Mouse (Mus musculus) retina, embryonic 14.5 days (tissue): ENCODE measurements around the gene Ksr1.
"Not testable (repeated sequence)": the region's sequence is repeated elsewhere in the genome, so short reads cannot be mapped to it uniquely, and the experiment has no call there.

Experiments used
- DNase-seq: peaks from one replicate; pipeline ENCODE4 v3.0.0-alpha.2; 2015; ENCODE audit warnings: low spot score

Gene Ksr1

DNA sequence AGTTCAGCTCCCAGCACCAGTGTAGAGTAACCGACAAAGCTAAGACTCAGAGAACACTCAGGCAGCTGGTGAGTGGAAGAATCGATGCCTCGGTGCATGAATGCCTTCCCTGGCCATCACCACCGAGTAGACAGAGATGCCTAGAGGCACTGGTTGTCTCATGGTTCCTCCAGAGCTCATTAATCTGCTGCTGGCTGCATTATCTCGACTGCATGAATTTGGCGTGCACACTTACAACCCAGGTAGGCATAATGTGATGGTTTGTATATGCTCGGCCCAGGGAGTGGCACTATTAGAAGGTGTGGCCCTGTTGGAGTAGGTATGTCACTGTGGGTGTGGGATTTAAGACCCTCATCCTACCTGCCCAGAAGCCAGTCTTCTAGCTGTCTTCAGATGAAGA, 137.3 kb downstream of the Ksr1 start:
- DNase-seq, result no peak

- DNase-seq, result no peak
Observed at GRCm38 (mm10) chr11:79008007-79008775, 138.0 kb downstream of the Ksr1 start.

DNA sequence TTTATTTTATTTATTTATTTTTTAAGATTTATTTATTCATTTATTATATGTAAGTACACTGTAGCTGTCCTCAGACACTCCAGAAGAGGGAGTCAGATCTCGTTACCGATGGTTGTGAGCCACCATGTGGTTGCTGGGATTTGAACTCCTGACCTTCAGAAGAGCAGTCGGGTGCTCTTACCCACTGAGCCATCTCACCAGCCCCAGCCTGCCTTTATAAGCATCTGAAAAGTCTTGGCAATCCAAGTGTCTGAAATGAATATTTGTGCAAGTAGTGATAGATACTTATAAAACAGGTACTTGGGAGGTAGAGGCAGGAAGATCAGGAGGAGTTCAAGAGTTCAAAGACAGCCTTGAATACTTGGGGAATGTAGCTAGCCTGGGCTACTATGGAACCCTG, 138.9 kb downstream of the Ksr1 start:
- DNase-seq, result not testable (repeated sequence)

DNA sequence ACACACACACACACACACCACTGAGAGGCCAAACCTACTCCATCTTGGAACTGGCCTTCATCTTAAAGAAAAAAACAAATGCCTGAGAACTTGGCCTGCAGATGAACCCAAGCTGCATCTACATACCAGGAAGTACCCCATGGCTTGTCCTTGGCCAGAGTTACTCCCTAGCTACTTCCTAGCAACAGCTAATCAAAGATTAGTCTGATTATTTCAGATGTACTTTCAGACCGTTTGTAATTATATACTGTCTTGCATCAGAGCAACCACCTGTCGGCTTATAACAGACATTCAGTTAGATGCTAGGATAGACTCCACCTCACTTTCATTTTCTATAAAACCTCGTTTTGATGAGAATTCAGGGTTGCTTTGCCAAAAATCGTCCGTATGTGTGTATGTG, 139.8 kb downstream of the Ksr1 start:
- DNase-seq, result no peak

GRCm38 (mm10) chr11:79005578-79006394, 140.4 kb downstream of the Ksr1 start:
- no peak for DNase-seq

GRCm38 (mm10) chr11:79003769-79004638, 142.2 kb downstream of the Ksr1 start:
- DNase-seq, result no peak

- no peak for DNase-seq
Observed at GRCm38 (mm10) chr11:79003053-79003768, 143.0 kb downstream of the Ksr1 start.

- no peak for DNase-seq
Observed at GRCm38 (mm10) chr11:79002551-79002951, 143.7 kb downstream of the Ksr1 start.

GRCm38 (mm10) chr11:79001871-79002270, 144.3 kb downstream of the Ksr1 start:
- DNase-seq, result no peak

- DNase-seq, result no peak
Observed at GRCm38 (mm10) chr11:78999118-78999517, 147.1 kb downstream of the Ksr1 start.

GRCm38 (mm10) chr11:78990875-78991543, 155.2 kb downstream of the Ksr1 start:
- not testable (repeated sequence) for DNase-seq

GRCm38 (mm10) chr11:78990096-78990495, 156.1 kb downstream of the Ksr1 start:
- no peak for DNase-seq

GRCm38 (mm10) chr11:78989206-78989605, 157.0 kb downstream of the Ksr1 start:
- DNase-seq, result not testable (repeated sequence)

DNA sequence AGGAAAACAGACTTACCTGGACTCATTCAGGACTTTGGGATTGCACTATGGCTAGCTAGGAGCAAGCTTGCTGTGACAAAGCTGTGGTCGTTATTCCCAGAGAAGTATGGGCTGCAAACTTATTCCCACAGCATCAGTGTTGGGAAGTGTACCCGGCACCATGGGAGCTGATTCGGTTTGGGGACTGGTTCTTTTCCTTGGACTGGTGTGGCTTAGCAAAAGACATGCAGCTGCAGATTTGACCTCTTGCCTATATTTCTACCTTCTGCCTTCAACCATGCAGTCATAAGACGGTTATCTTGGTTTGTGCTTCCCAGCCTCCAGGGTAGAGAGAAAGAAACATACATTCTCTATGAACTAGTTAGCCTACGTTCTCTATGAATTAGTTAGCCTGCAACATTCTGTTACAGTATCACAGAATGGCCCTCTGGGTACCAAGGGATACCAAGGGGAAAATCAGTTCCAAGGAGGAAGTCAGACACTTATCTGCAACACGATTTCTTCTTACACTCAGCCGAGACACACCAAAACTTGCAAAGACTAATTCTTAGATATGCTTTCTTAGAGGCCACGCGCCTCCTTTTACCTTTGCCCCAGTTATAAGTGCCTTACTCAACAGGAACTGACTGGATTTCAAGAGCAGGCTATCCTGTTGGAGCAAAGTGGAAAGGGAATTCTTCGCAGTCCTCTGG, 159.8 kb downstream of the Ksr1 start:
- DNase-seq, result no peak

DNA sequence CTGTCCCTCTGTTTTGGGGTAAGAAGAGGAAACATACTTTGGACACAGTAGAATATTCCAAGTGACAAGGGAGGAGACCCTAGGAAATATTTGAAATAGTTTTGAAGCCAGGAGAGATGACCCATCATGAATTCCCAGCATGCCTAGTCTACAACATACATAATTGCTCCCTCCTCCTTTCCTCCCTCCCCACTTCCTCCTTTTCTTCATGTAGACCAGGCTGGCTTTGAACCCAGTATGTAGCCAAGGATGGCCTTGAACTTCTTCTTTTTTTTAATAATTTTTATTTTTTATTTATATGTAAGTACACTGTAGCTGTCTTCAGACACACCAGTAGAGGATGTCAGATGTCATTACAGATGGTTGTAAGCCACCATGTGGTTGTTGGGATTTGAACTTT, 160.7 kb downstream of the Ksr1 start:
- no peak for DNase-seq

GRCm38 (mm10) chr11:78984483-78985177, 161.6 kb downstream of the Ksr1 start, which contains the start of gene Lgals9:
Lgals9 (minus strand) TSS chr11:78984946.
- DNase-seq, result no peak

DNA sequence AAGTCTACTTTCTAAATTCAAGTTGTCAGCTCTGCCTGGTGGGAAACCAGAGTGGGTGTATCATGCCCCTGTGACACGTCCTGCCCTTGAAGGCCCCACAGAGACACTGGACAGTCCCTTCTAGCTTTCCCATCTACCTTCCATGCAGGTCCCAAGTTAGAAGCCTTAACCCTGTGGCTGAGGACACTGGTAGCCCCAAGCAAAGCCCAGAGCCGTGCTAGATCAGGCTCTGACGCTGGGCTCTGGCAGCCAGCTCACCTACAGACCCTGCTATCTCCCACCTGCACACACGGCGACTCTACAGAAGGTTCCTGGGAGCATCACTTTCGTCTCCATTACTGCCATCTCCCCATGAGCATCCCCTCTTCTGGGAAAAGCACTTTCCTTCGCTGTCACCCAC, 162.7 kb downstream of the Ksr1 start:
- DNase-seq, result no peak

DNA sequence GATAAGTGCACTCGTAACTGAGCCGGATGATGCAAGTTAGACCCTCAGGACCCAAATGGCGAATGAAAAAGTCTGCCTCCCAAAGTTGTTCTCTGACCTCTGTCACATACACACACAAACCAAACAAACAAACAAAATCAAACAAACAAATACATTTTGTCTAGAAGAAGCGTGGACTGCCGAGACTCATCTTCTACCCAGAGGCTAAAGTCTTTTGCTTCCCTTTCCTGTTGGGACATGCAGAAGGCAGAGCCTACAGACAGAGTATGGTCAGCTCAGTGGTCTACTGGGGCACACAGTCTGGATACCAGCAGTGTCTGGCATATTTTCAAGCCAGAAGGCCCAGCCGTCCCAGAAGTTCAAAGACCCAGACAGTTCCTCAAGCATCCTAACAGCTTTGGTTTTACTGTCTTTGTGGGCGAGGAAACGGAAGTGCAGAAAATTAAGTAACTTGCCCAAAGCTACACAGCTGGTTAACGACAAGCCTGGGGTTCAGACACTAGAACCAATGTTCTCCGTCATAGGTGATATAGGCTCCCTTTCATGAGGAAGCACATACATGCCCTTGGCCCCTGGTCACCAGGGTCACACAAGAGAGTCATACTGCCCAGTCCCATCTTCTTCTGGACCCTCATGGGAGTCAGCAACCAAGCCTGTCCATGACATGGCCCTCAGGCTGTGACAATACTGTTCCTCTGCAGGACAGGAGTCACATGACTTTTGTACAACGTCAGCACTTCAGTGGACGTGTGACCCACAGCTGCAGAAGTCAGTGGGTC, 163.5 kb downstream of the Ksr1 start:
- DNase-seq, result no peak

DNA sequence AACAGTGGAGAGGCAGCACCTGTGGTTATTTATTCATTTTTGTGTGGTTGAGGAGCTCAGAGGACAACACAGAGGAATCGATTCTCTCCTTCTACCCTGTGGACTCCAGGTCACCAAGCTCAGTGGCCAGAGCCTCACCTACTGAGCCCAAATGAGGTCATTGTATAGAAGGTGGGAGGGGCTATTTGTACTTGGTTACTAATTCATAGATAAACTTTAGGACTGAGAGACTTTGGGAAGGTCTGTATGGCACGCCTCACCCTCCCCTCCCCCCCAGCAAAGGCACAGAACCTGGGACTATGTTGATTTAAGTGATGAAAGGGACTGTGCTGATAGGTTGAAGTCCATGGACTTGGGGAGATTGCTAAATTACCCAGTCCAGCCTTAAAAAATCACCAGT, 164.2 kb downstream of the Ksr1 start:
- no peak for DNase-seq
